Mouse (Mus musculus) left cerebral cortex, adult 2 months (tissue): ENCODE data around the gene Adcy1. TPM values are rescaled to one million over a fixed set of nuclear protein-coding genes. Genes with fewer than 3 reads are reported as not detected.

Experiments used
- DNase-seq, 2 experiments: peaks; one replicate each; pipeline ENCODE4 v3.0.0; 2021 to 2022; ENCODE audit warnings: low spot score in 2 of 2, mixed read lengths in 1 of 2; ENCODE audit errors: extremely low spot score in 1 of 2
- H3K27ac ChIP-seq: fragments of 200-600 bp; 2 replicates; pipeline ENCODE4 v1.8.1; 2022
- H3K4me3 ChIP-seq: fragments of 200-600 bp; 2 replicates; pipeline ENCODE4 v1.8.1; 2022
- CTCF ChIP-seq: fragments of 200-600 bp; IDR thresholded peaks from 2 replicates; pipeline ENCODE4 v1.8.1; 2022; ENCODE audit warnings: antibody characterized with exemption, mild to moderate bottlenecking, moderate library complexity
- intact Hi-C: fragments of 180-260 bp; cut with DNase I; formaldehyde crosslinking; loops from one replicate; pipeline ENCODE4 v1.15.1; 2025
- total RNA-seq, 2 experiments: library from RNA; stranded (reverse); gene quantifications; 2 replicates each; pipeline ENCODE4 v1.2.3; 2021

Gene Adcy1
- total RNA-seq, 2 experiments from 2014 or later = 298 to 316 TPM

- peak; percentile 72 for TF ChIP-seq CTCF
- peak; percentile 40 to 53 for DNase-seq
- no peak overlapping the region for H3K27ac ChIP-seq
- H3K4me3 ChIP-seq = no peak overlapping the region
- intact Hi-C loops = loop anchor here (2.0 to 5.0 kb wide), 4 partner anchors 76 to 486 kb away; no protein-coding TSS in a partner anchor
These were observed 77.2 kb downstream of the Adcy1 start for GRCm38 (mm10) chr11:7140449-7140848.

DNA sequence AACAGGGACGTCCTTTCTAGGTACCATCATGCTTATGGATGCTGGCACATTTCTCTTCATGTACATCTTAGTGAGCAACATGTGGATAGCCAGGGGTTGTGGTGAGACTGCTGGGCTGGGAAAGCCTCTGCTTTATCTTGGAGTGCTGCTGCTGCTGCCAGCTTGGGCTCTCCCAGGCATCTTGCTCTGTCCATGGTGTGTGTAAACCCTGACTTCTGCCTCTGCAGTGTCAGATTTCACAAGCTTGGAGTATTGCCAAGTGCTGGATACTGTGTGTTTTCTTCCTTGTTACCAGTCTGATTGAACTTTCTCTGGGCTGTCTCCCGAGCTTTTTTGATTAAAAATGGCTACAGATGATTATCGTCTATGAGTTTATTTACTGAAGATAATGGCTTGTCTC lies 79.4 kb downstream of the Adcy1 start:
- TF ChIP-seq CTCF = no peak
- no peak for DNase-seq
- no peak overlapping the region for H3K27ac ChIP-seq
- intact Hi-C loops = loop anchor here (5.0 kb wide), 2 partner anchors 245 to 375 kb away; no protein-coding TSS in a partner anchor
- H3K4me3 ChIP-seq = no peak overlapping the region

DNA sequence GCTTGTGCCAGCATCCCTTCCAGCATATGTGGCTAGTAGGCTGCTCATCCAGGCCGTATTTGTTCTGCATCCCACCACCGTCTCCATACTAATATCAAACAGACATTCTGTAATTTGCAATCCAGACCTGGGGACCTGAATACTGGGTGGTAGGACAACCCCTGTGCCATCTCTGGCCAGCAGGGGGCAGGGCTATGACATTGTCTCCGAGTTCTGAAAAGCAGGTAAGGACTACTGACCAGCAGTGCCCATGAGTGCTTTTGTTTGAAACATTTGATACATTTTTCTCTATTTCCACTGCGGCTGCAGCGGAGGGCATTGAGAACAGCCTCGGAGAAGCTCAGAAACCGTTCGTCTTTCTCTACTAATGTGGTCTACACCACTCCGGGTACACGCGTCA lies 81.1 kb downstream of the Adcy1 start:
- Histone ChIP-seq H3K27ac (no peak overlapping the region), H3K4me3 (no peak overlapping the region)
- intact Hi-C loops = loop anchor here (5.0 kb wide), 2 partner anchors 247 to 377 kb away; no protein-coding TSS in a partner anchor
- DNase-seq = no peak
- TF ChIP-seq CTCF = peak; percentile 58

DNA sequence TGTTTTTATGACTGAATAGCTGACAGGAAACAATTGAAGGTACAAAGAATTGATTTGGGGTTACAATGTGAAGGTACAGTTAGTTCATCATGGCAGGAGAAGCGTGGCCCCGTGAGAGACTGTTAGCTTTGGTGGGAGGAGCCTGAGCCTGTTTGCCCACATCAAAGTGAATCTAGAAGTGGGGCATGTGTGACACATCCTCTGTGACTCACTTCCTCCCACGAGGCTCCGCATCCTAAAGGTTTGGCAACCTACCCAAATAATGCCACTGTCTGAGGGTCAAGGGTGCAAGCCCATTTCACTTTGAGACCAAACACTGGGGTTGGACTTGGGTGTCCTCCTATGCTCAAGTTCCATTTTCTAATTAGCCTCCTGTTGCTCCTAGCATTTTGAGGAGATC lies 81.9 kb downstream of the Adcy1 start:
- H3K27ac ChIP-seq = no peak overlapping the region
- no peak for TF ChIP-seq CTCF
- intact Hi-C loops = no loop called here
- no peak overlapping the region for H3K4me3 ChIP-seq
- DNase-seq = peak in 1 of 2 experiments; percentile 40

DNA sequence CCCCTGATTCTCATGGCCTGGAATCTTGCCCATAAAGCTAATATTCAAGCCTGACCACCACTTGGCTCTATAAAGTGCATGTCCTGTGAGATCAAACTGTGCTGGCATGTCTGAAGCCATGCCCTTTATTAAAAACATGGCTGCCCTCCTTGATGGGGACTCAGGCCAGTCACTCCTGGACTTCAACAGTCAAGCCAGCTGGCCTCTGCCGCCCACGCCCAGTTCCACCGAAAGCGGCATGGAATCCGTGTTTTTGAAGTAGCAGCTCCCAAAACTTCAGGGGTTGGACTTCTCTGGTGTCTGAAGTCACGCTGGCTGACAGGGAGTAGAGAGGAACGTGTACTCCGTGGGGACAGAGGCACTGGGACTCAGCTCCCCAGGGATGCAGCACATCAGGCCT lies 84.2 kb downstream of the Adcy1 start:
- Histone ChIP-seq H3K27ac (no peak overlapping the region), H3K4me3 (no peak overlapping the region)
- no peak for TF ChIP-seq CTCF
- intact Hi-C loops = no loop called here
- no peak for DNase-seq

GRCm38 (mm10) chr11:7147945-7148344 lies 84.7 kb downstream of the Adcy1 start:
- no peak for DNase-seq
- no peak for TF ChIP-seq CTCF
- no peak overlapping the region for H3K4me3 ChIP-seq
- intact Hi-C loops = no loop called here
- H3K27ac ChIP-seq = no peak overlapping the region

DNA sequence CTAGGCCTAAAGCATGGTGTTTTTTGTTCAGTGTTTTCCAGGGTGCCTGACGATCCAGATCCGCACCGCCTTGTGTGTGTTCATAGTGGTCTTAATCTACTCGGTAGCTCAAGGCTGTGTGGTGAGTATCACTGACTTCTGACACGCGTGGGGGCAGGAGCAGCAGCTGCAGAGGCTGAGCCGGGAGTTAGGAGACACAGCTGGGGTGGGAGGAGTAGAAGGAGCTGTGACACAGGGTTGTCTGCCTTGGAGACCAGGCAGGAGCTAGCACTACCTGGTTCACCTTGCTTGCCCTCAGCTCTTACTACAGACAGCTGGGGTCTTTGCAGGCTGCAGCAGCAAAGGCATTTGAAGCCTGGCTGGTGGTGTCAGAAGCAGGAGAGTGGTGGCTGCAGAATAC lies 86.2 kb downstream of the Adcy1 start:
- intact Hi-C loops = no loop called here
- H3K27ac ChIP-seq = no peak overlapping the region
- no peak for DNase-seq
- TF ChIP-seq CTCF = no peak
- no peak overlapping the region for H3K4me3 ChIP-seq

GRCm38 (mm10) chr11:7150511-7150910 lies 87.2 kb downstream of the Adcy1 start:
- Histone ChIP-seq H3K4me3 (no peak overlapping the region), H3K27ac (no peak overlapping the region)
- DNase-seq = no peak
- TF ChIP-seq CTCF = no peak
- intact Hi-C loops = no loop called here

DNA sequence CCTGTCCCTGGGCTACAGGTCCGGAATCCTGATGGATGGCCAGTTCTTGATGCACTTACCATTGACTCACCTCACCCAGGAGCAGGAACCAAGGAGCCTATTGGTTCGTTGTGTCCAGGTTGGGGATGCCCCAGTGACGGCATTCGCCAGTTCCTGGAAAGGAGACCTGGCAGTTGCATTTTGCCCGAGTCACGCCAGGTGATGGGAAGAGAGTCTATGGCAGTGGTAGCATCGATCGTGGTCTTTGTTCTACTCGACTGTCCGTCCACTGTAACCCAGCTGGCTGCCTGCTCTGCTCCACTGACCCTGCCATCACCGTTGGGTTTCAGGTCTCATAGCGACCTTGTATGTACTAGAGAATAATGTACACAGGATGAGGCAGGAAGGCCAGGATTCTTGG lies 89.1 kb downstream of the Adcy1 start:
- TF ChIP-seq CTCF = no peak
- no peak overlapping the region for H3K27ac ChIP-seq
- DNase-seq = no peak
- no peak overlapping the region for H3K4me3 ChIP-seq
- intact Hi-C loops = no loop called here

GRCm38 (mm10) chr11:7153081-7153480 lies 89.8 kb downstream of the Adcy1 start:
- intact Hi-C loops = no loop called here
- no peak overlapping the region for H3K27ac ChIP-seq
- no peak overlapping the region for H3K4me3 ChIP-seq
- DNase-seq = no peak
- no peak for TF ChIP-seq CTCF

- no peak for DNase-seq
- TF ChIP-seq CTCF = no peak
- intact Hi-C loops = no loop called here
- H3K27ac ChIP-seq = no peak overlapping the region
- H3K4me3 ChIP-seq = no peak overlapping the region
These were observed 93.1 kb downstream of the Adcy1 start for GRCm38 (mm10) chr11:7156427-7156826.

- no peak overlapping the region for H3K4me3 ChIP-seq
- no peak overlapping the region for H3K27ac ChIP-seq
- no peak for TF ChIP-seq CTCF
- intact Hi-C loops = no loop called here
- DNase-seq = no peak
These were observed 94.9 kb downstream of the Adcy1 start for GRCm38 (mm10) chr11:7158196-7158595.

DNA sequence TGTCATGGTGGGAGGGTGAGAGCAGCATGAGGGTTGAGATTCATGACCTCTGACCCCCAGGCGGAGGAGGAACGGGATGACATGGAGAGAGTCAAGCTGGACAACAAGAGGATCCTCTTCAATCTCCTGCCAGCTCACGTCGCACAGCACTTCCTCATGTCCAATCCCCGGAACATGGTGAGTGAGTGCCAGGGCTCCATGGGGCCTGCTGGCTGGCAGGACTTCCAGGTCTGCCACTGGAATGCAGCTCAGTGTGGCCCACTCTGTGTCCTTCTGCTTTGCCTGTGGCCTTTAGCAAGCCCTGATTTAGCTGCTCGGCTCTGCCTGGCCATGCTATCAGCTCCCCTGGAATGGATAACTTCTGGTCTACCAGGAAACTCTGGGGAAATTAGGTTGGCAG lies 96.9 kb downstream of the Adcy1 start:
- no peak overlapping the region for H3K4me3 ChIP-seq
- H3K27ac ChIP-seq = no peak overlapping the region
- intact Hi-C loops = loop anchor here (2.0 kb wide), 1 partner anchor 505 kb away; no protein-coding TSS in a partner anchor
- no peak for TF ChIP-seq CTCF
- DNase-seq = no peak
